Mouse (Mus musculus) limb, embryonic 13.5 days (tissue): ENCODE measurements around the gene 4921539E11Rik. TPM values are rescaled to one million over a fixed set of nuclear protein-coding genes. Genes with fewer than 3 reads are reported as not detected.

Experiments used
- ATAC-seq: fragments of 200-750 bp; cut with Nextera tagmentation; 2 replicates; pipeline ENCODE4 v1.8.0; 2017; ENCODE audit warnings: low read depth, moderate number of reproducible peaks, moderate TSS enrichment; ENCODE audit not compliant: low FRiP score
- H3K27ac ChIP-seq: fragments of 300-500 bp; sonication (generic); 2 replicates; pipeline ENCODE4 v1.5.1; 2015; ENCODE audit warnings: inconsistent platforms, mild to moderate bottlenecking, moderate library complexity
- H3K27me3 ChIP-seq: fragments of 300-500 bp; sonication (generic); 2 replicates; pipeline ENCODE4 v1.6.1; 2015; ENCODE audit warnings: mild to moderate bottlenecking, inconsistent platforms
- H3K36me3 ChIP-seq: fragments of 300-500 bp; sonication (generic); 2 replicates; pipeline ENCODE4 v1.6.1; 2015; ENCODE audit warnings: inconsistent platforms, mild to moderate bottlenecking, moderate library complexity
- H3K4me1 ChIP-seq: fragments of 300-500 bp; sonication (generic); 2 replicates; pipeline ENCODE4 v1.6.1; 2015; ENCODE audit warnings: inconsistent platforms
- H3K4me2 ChIP-seq: fragments of 300-500 bp; sonication (generic); replicated peaks from 2 replicates; pipeline ENCODE4 v1.6.1; 2015; ENCODE audit warnings: inconsistent platforms, mild to moderate bottlenecking, moderate library complexity
- H3K4me3 ChIP-seq: fragments of 300-500 bp; sonication (generic); 2 replicates; pipeline ENCODE4 v1.5.1; 2015; ENCODE audit warnings: moderate library complexity, mild to moderate bottlenecking, inconsistent platforms
- H3K9ac ChIP-seq: fragments of 300-500 bp; sonication (generic); 2 replicates; pipeline ENCODE4 v1.6.1; 2015; ENCODE audit warnings: mild to moderate bottlenecking, inconsistent platforms
- H3K9me3 ChIP-seq: fragments of 300-500 bp; sonication (generic); 2 replicates; pipeline ENCODE4 v1.6.1; 2016; ENCODE audit warnings: inconsistent platforms
- WGBS: fragments of 180-500 bp; shearing (Covaris S2); methylation state at CpG from one replicate; pipeline ENCODE4 v1.1.7; 2015; 5-methylcytosine and 5-hydroxymethylcytosine counted together
- polyA plus RNA-seq: library from polyadenylated mRNA; unstranded; fragments of >200 nt; fragmentation: Nextera tagmentation; extraction: Ambion mirVana; gene quantifications from 2 replicates; pipeline ENCODE4 v1.2.1, GENCODE M21; 2015

The 4921539E11Rik gene
- polyA plus RNA-seq, 1 experiment from 2014 or later, result not detected

GRCm38 (mm10) chr4:103273021-103273420 lies 17.6 kb downstream of the 4921539E11Rik start:
- Histone ChIP-seq H3K27me3 (no peaks in the 10 kb centered on the region), H3K9me3 (no peaks in the 10 kb centered on the region), H3K4me3 (no peak overlapping the region), H3K4me2 (no peak overlapping the region), H3K36me3 (no peaks in the 10 kb centered on the region), H3K4me1 (no peaks in the 10 kb centered on the region), H3K27ac (no peak overlapping the region), H3K9ac (no peak overlapping the region)
- no peak for ATAC-seq
- WGBS, result 75% methylated on average over 7 of the region's 8 CpGs

DNA sequence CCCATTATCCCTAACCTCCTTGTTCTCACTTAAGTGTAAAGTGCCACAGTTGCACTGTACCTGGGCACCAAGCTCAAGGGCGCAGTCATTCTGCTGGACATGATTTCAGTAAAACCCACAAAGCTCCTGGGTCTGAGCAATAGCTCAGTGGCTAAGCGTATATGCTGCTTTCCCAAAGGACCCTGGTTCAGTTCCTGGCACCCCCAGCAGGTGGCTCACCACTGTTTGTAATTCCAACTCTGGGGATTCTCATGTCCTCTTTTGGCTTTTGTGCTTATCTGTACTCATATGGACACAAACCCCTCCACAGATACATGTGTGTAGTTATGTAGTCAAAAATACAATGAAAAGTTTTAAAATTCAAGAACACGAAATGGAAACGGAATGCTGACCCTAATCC lies 21.3 kb downstream of the 4921539E11Rik start:
- ATAC-seq, result no peak

GRCm38 (mm10) chr4:103265166-103265565 lies 25.5 kb downstream of the 4921539E11Rik start:
- H3K9ac ChIP-seq, result no peak overlapping the region
- H3K9me3 ChIP-seq, result no peaks in the 10 kb centered on the region
- 61% methylated on average over 2 of the region's 2 CpGs for WGBS
- H3K36me3 ChIP-seq, result no peaks in the 10 kb centered on the region
- H3K27me3 ChIP-seq, result no peaks in the 10 kb centered on the region
- no peak overlapping the region for H3K27ac ChIP-seq
- no peak overlapping the region for H3K4me3 ChIP-seq
- H3K4me1 ChIP-seq, result no peaks in the 10 kb centered on the region
- H3K4me2 ChIP-seq, result no peak overlapping the region
- no peak for ATAC-seq

More for the DNA sequence above, 21.3 kb downstream of the 4921539E11Rik start:
- Histone ChIP-seq H3K27me3 (no peaks in the 10 kb centered on the region), H3K27ac (no peak overlapping the region), H3K9me3 (no peaks in the 10 kb centered on the region), H3K4me1 (no peaks in the 10 kb centered on the region), H3K36me3 (no peaks in the 10 kb centered on the region), H3K4me3 (no peak overlapping the region), H3K4me2 (no peak overlapping the region), H3K9ac (no peak overlapping the region)
- WGBS, result 78% methylated on average over 4 of the region's 4 CpGs

- Histone ChIP-seq H3K4me2 (no peak overlapping the region), H3K4me3 (no peak overlapping the region), H3K27ac (no peak overlapping the region), H3K9me3 (no peaks in the 10 kb centered on the region), H3K36me3 (no peaks in the 10 kb centered on the region), H3K27me3 (no peaks in the 10 kb centered on the region), H3K4me1 (no peaks in the 10 kb centered on the region), H3K9ac (no peak overlapping the region)
- 49% methylated on average over 8 of the region's 8 CpGs for WGBS
- ATAC-seq, result no peak
Observed at GRCm38 (mm10) chr4:103263812-103264396, 26.8 kb downstream of the 4921539E11Rik start.

- no peak overlapping the region for H3K4me3 ChIP-seq
- H3K27ac ChIP-seq, result no peak overlapping the region
- H3K4me2 ChIP-seq, result no peak overlapping the region
- H3K9me3 ChIP-seq, result no peaks in the 10 kb centered on the region
- WGBS, result 54% methylated on average over 5 of the region's 5 CpGs
- no peaks in the 10 kb centered on the region for H3K36me3 ChIP-seq
- no peak for ATAC-seq
- H3K27me3 ChIP-seq, result no peaks in the 10 kb centered on the region
- no peaks in the 10 kb centered on the region for H3K4me1 ChIP-seq
- no peak overlapping the region for H3K9ac ChIP-seq
Observed at GRCm38 (mm10) chr4:103263378-103263777, 27.3 kb downstream of the 4921539E11Rik start.

GRCm38 (mm10) chr4:103258817-103259216 lies 31.8 kb downstream of the 4921539E11Rik start:
- H3K27ac ChIP-seq, result no peak overlapping the region
- H3K36me3 ChIP-seq, result no peaks in the 10 kb centered on the region
- H3K27me3 ChIP-seq, result no peaks in the 10 kb centered on the region
- no peak overlapping the region for H3K4me2 ChIP-seq
- ATAC-seq, result no peak
- WGBS, result 86% methylated on average over 3 of the region's 3 CpGs
- no peaks in the 10 kb centered on the region for H3K9me3 ChIP-seq
- H3K4me1 ChIP-seq, result no peaks in the 10 kb centered on the region
- H3K9ac ChIP-seq, result no peak overlapping the region
- H3K4me3 ChIP-seq, result no peak overlapping the region

GRCm38 (mm10) chr4:103253846-103254245 lies 36.8 kb downstream of the 4921539E11Rik start:
- WGBS, result 87% methylated on average over 4 of the region's 4 CpGs
- H3K27ac ChIP-seq, result no peak overlapping the region
- H3K27me3 ChIP-seq, result no peaks in the 10 kb centered on the region
- H3K4me2 ChIP-seq, result no peak overlapping the region
- H3K4me3 ChIP-seq, result no peak overlapping the region
- no peak for ATAC-seq
- no peak overlapping the region for H3K9ac ChIP-seq
- H3K4me1 ChIP-seq, result no peaks in the 10 kb centered on the region
- H3K36me3 ChIP-seq, result no peaks in the 10 kb centered on the region
- no peaks in the 10 kb centered on the region for H3K9me3 ChIP-seq

GRCm38 (mm10) chr4:103249436-103250085 lies 41.1 kb downstream of the 4921539E11Rik start:
- Histone ChIP-seq H3K27ac (no peak overlapping the region), H3K9me3 (no peaks in the 10 kb centered on the region), H3K9ac (no peak overlapping the region), H3K4me2 (no peak overlapping the region), H3K4me1 (no peaks in the 10 kb centered on the region), H3K36me3 (no peaks in the 10 kb centered on the region), H3K27me3 (no peaks in the 10 kb centered on the region), H3K4me3 (no peak overlapping the region)
- 58% methylated on average over 6 of the region's 6 CpGs for WGBS
- no peak for ATAC-seq

DNA sequence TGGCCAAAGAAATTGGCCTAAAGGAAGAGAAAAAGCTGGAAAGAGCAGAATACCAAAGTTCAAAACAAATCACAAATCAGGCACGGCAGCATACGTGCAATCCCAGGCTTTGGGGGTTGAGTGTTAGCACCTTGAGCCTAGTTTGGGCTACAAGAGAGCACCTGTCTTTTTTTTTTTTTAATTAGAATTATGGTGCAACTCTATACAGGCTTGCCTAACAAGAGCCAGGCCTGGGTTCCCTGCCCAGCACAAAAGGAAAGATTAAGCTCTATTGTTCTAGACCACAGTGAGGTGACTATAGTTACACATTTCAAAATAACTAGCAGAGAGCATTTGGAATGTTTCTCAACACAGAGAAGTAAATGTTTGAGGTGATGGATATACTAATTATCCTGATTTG lies 42.9 kb downstream of the 4921539E11Rik start:
- Histone ChIP-seq H3K9ac (no peak overlapping the region), H3K4me1 (no peaks in the 10 kb centered on the region), H3K4me3 (no peak overlapping the region), H3K27me3 (no peaks in the 10 kb centered on the region), H3K9me3 (no peaks in the 10 kb centered on the region), H3K36me3 (no peaks in the 10 kb centered on the region), H3K27ac (no peak overlapping the region), H3K4me2 (no peak overlapping the region)
- ATAC-seq, result no peak
- 80% methylated on average over 2 of the region's 2 CpGs for WGBS

- Histone ChIP-seq H3K9ac (no peak overlapping the region), H3K4me3 (no peak overlapping the region), H3K4me1 (no peaks in the 10 kb centered on the region), H3K27me3 (no peaks in the 10 kb centered on the region), H3K27ac (no peak overlapping the region), H3K36me3 (no peaks in the 10 kb centered on the region), H3K9me3 (no peaks in the 10 kb centered on the region), H3K4me2 (no peak overlapping the region)
- WGBS, result 85% methylated on average over 3 of the region's 3 CpGs
- no peak for ATAC-seq
Observed at GRCm38 (mm10) chr4:103247249-103247648, 43.4 kb downstream of the 4921539E11Rik start.

- no peaks in the 10 kb centered on the region for H3K27me3 ChIP-seq
- no peaks in the 10 kb centered on the region for H3K4me1 ChIP-seq
- 28% methylated on average over 2 of the region's 2 CpGs for WGBS
- H3K36me3 ChIP-seq, result no peaks in the 10 kb centered on the region
- peaks cover 5% of the 10 kb centered on the region; the same call in 1 of the 2 replicates for H3K9me3 ChIP-seq
- no peak overlapping the region for H3K4me2 ChIP-seq
- no peak overlapping the region for H3K9ac ChIP-seq
- no peak overlapping the region for H3K27ac ChIP-seq
- H3K4me3 ChIP-seq, result no peak overlapping the region
- ATAC-seq, result no peak
Observed at GRCm38 (mm10) chr4:103232156-103232555, 58.5 kb downstream of the 4921539E11Rik start.

DNA sequence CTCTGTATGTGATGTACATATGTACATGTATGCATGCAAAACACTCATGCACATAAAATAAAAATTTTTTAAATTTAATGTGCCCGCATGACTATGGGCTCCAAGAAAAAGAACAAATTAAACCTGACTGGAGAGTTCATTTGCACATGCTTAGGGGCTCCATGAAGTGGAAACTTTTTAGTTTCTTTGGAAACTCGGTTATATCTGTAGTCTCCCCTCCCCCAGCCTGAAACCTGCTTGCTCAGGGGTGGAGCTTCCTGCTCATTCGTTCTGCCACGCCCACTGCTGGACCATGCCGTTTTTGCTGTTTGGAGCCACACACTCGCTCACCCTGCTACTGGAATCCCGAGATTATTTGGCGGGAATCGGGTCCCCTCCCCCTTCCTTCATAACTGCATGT lies 67.8 kb downstream of the 4921539E11Rik start:
- Histone ChIP-seq H3K4me3 (no peak overlapping the region), H3K4me1 (peaks cover 34% of the 10 kb centered on the region), H3K9ac (no peak overlapping the region), H3K4me2 (no peak overlapping the region), H3K27ac (no peak overlapping the region), H3K9me3 (no peaks in the 10 kb centered on the region), H3K36me3 (no peaks in the 10 kb centered on the region), H3K27me3 (no peaks in the 10 kb centered on the region)
- WGBS, result 36% methylated on average over 9 of the region's 9 CpGs
- no peak for ATAC-seq

- no peak overlapping the region for H3K27ac ChIP-seq
- 78% methylated on average over 6 of the region's 6 CpGs for WGBS
Observed at GRCm38 (mm10) chr4:103221789-103222188, 68.9 kb downstream of the 4921539E11Rik start.

More at GRCm38 (mm10) chr4:103221789-103222188, 68.9 kb downstream of the 4921539E11Rik start:
- Histone ChIP-seq H3K4me2 (no peak overlapping the region), H3K9ac (no peak overlapping the region), H3K4me1 (peaks cover 35% of the 10 kb centered on the region), H3K27me3 (no peaks in the 10 kb centered on the region), H3K9me3 (no peaks in the 10 kb centered on the region), H3K4me3 (no peak overlapping the region), H3K36me3 (no peaks in the 10 kb centered on the region)
- no peak for ATAC-seq
